Mouse (Mus musculus) layer of hippocampus, postnatal 36 days (tissue): ENCODE results near the gene Syt17. TPM values are rescaled to one million over a fixed set of nuclear protein-coding genes. Genes with fewer than 3 reads are reported as not detected.

Experiments used
- DNase-seq, 2 experiments: peaks; one replicate each; pipeline ENCODE4 v3.0.0; 2022
- total RNA-seq, 2 experiments: library from RNA; stranded (reverse); gene quantifications; 2 replicates each; pipeline ENCODE4 v1.2.3; 2021

Gene Syt17
- total RNA-seq, 2 experiments from 2014 or later, result 87.4 to 92.0 TPM

- no peak for DNase-seq
These were observed 15.1 kb upstream of the Syt17 start for GRCm38 (mm10) chr7:118462818-118463762.

DNA sequence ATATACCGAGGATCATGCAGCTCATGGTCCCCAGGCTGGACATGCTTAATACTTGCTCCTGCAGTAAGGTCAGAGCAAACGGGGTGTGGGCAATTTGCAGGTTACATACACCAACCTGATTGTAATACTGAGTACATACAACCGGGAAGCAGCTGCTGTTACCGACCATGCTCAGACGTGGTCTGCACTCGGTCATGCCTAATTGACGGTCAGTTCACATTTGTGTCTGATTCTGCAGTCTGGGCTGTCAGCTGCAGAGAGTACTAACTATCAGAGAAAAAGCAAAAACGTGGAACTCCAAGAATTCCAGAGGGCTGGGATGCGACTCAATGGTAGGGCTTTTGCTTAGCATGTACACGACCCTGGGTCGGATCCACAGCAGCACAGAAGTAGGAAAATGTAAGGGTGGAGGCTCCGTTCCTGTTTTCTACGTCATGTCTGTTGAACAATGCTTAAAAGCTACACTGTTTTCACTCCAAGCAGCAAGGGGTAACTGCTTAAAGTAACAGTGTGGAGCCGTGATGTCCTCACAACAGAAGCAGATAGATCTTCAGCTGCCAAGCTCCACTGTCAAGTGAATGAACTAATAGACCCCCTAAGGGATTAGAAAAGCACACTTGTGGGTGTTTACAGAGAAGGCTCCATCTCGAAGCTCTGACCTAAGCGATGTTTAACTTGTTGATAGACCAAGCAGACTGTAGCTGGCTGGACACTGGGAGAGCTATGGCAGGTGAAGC lies 13.5 kb upstream of the Syt17 start:
- DNase-seq, result no peak

DNA sequence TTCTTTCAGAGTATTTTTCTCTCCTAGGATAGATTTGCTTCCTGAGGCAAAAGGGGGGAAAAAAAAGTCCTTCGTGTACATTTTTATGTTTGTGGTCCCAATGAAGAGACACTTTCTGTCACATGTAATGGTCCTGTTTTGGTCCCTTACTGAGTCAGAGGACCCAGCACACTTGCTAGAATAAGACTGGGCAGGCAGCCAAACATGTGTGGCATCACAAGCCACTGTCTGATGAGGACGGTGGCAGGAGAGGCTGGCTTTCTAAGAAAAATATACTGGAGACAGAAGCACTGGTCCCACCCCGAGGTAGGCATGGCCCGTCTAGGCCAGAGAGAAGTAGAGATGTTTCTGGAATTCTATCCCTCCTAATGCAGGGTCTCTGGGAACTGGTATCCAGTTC lies 5.7 kb upstream of the Syt17 start:
- no peak for DNase-seq

GRCm38 (mm10) chr7:118452940-118453339 lies 4.9 kb upstream of the Syt17 start:
- DNase-seq, result no peak

DNA sequence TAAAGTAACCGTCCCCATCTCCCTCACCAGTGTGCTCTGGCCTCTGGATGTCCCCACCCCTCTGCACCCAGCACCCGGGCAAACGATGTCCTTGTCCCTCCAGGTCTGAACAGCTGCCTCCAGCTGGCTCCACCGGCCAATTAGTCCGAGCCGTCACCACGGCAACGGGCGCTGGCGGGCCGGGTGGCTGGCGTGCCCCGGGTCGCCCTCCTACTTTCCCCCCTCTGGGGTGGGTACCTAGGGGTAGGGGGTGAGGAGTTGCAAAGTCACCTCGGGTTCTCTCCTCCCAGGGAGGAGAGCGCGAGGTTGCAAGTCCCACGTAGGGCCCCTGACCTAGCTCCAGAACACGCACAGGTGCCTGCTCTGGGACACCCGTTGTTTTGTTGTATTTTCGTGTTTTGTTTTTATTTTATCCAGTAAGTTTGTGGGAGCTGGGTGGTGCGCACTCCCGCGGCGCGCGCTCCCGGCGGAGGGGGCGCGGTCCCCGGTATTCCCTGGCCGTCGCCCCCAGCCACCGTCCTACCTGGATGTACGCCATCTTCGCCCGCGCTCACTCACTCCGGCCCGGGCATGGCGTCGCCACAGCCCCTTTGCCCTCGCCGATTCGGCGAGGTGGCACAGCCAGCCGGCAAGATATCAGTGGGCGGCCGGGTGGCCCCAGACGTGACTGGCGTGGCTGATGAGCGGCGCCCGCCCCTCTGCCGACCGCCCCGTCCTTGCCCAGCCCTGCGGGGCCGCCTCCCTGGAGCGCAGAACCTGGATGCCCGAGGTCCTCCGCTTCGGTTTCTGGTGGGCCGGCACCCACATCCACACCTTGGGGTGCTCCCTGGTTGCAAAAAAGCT lies 510 bp downstream of the Syt17 start:
- peak; percentile 39 to 47 for DNase-seq

- DNase-seq, result no peak
These were observed 4.0 kb downstream of the Syt17 start for GRCm38 (mm10) chr7:118443895-118444485.

GRCm38 (mm10) chr7:118443371-118443770 lies 4.7 kb downstream of the Syt17 start:
- peak; percentile 52 to 66 for DNase-seq

GRCm38 (mm10) chr7:118441535-118441934 lies 6.5 kb downstream of the Syt17 start:
- DNase-seq, result peak; percentile 28 to 38

- no peak for DNase-seq
These were observed 10.8 kb downstream of the Syt17 start for GRCm38 (mm10) chr7:118437101-118437802.

DNA sequence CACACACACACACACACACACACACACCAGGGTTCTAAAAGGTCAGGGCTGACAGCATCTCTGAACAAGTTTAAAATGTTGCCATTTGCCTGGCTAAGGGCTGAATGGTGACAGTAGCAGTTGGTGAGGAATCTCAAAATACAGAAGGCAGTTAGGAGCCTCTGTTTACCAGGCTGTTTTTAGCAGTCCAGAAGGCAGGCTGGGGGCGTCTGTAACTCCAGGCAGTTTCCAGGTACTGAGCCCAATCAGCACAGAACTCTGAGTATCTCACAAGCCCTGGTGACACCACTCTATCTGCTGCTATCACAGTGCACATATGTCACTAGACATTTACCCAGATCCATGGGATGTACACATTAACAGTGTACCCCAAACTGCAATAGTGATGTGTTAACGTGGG lies 19.1 kb downstream of the Syt17 start:
- DNase-seq, result peak; percentile 79 to 81

DNA sequence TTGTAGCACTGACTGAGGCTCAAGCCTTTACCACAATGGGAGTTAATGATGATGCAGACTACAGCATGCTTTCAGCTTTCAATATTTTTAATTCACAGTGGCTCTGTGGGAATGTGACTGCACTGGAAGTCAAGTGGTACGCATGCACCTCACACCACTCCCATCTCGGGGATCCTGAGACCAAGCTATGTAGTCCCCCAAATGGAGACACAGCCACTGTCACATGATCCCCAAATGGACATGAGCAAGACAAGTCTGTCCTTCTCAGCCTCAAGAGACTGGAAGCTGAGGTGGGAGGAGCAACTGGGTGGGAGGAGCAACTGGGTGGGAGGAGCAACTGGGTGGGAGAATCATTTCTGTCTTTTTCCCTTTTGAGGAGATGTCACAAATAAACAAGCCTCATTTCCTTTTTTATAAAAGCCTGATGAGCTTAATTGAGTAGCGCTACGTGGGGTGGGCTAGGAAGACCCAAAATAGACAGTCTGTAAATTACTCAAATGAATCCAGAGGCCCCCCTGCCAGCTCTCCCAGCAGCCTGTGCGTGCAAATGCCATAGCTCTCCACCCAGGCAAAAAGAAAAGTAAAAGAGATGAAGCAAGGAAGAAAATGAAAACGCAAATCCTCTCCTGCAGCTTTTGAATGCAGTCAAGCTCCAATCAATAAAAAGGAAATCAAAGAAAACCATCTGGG lies 28.4 kb downstream of the Syt17 start:
- no peak for DNase-seq

DNA sequence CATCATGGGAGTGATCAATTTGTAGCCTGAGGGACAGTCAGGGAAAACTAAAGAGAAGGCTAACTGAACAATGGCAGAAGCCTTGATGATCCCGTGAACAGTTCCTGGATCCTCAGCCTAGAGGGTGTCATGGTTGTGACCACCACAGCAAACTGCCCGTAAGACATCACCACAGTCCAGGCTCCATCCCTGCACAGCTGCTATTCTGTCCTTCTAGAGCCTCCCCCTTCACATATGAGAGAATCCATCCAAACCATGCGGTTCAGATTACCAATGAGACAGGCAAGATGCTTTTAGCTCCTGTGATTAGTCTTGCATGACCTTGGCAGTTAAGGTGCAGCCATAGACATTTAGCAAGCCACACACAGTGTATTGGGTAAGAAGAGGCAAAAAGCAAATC lies 33.8 kb downstream of the Syt17 start:
- no peak for DNase-seq

- no peak for DNase-seq
These were observed 36.1 kb downstream of the Syt17 start for GRCm38 (mm10) chr7:118411877-118412276.

- DNase-seq, result no peak
These were observed 38.6 kb downstream of the Syt17 start for GRCm38 (mm10) chr7:118409421-118409820.

GRCm38 (mm10) chr7:118405251-118405650 lies 42.8 kb downstream of the Syt17 start:
- DNase-seq, result no peak

DNA sequence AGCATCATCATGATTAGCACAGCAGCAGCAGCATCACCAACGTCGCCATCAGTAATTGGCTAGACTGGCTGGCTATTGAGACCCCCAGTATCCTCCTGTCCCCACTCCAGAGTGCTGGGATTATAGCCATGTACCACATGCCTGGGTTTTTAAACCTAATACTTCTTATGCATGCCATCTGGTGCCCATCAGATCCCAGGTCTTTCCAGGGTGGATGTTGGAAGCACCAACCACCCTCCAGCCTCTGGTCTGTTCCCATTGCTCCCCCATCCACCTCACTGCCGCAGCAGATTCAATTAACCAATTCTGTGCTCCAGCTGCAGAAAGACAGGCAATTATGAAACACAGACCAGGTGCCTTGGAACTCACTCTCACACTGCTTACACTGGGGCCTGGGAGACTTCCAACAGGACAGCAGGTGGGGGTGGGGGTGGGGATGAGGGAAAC lies 45.4 kb downstream of the Syt17 start:
- DNase-seq, result peak in 1 of 2 experiments; percentile 34

DNA sequence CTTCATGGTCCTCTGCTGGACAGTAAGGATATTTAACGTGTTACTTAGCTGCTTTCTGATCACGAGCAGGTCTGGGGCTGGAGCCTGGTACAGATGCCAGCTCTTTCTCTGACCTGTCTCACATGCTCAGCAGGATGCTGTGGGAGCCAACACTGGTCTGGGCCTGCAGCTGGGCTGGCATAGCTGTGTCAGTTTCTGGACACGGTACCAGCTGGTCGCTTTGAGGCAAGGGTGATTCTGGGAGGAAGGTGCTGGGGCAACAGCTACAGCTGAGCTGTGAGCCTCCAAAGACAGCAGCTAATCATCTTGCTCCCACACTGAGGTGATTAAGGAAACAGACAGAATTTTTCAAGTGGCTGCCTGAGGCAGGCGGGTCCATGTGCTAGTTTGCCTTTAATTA lies 46.1 kb downstream of the Syt17 start:
- no peak for DNase-seq

DNA sequence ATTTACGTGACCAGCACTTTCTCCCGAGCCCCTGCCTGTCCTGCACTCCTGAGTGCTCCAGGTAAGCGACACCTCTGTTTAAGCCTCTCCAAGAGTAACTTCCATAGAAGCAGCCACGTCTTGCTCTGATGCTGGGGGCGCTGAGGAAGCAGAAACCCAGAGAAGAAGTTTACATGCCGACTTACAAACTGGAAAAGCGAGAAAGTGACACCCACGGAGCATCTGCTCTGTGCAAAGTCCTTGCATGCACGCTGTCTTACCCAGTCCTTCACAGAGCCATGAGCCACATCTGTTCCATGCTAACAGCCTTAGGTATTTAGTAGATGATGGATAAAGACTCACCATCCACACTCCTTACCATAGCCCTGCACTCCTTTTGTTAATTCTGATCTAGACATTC lies 48.3 kb downstream of the Syt17 start:
- no peak for DNase-seq

DNA sequence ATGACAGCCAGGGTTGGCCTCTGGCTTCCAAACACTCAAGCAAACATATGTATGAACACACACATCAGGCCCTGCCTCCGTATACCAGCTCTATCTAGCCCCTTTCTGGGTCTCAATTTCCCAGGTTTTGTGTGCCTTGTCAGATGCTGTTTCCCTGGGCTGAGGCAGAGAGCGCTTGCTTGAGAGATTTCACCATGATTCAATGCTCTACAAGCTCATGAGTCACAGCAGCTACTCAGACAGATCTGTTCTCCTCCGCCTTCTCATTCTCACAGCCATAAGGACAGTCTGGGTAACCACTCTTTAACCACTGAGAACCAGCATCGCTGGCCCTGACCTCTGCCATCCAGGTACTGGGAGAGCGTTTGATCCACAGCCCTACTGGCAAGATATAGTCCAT lies 57.3 kb downstream of the Syt17 start:
- peak in 1 of 2 experiments; percentile 29 for DNase-seq

- DNase-seq, result no peak
These were observed 67.0 kb downstream of the Syt17 start for GRCm38 (mm10) chr7:118380996-118381395.

DNA sequence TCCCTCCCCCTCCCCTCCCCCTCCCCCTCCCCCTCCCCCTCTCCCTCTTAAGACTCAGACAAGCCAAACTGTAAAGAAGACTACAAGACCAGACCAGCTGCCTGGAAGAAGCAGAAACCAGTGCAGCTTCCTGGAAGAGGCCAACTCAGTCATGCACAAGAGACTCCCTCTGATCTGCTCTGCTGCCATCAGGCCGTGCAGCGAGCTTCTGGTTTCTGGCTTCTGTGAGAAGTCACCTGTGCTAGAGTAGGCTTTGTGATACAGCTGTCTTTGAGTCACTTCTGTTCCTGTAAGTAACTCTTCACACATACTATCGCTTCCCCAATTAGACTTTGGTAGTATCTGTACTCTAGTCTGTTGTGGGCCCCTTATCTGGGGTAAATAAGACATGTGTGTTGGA lies 68.0 kb downstream of the Syt17 start:
- no peak for DNase-seq
